Comparison of ENCODE assay signal across 20 mouse cellular contexts in the genomic region with DNA sequence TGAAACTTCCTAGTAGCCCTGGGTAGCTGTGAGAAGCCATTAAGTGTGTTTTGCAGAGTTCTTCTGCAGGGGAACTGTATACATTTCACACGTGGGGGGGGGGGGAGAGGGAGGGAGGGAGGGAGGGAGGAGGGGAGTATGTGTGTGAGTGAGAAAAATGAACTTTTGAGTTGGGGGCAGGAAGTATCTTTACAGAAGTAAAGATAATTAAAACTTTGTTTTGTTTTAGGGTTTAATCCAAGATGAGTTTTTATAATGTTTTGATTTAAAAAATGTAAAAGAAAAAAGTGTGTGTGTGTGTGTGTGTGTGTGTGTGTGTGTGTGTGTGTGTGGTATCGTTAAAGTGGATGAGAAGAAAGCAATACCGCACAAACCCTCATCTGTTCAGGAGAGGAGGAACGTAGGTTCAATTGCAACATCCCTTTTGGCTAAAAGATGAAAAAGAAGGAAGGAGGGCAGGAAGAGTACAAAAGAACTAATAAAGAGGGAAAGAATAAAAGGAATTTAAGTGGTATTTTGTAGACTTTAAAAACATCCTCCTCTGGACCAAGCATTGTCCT.
DNase-seq lines count a peak whose midpoint lies in the region; ATAC-seq and TF ChIP-seq lines count a peak whose summit lies in the region.
"Had no signal": no experiment of that assay in that cellular context is flagged by ENCODE, and none has a peak within 500 bp of the region (broad histone marks: within the 10 kb centered on the region; RNA-seq: fewer than 3 reads in every experiment).

No protein-coding gene starts in this region.

- no peak for TF ChIP-seq CTCF in gastrocnemius, adult 2 months (IDR thresholded peaks at IDR 0.05)
- TF ChIP-seq CTCF in kidney, adult 2 months (conservative IDR thresholded peaks at IDR 0.05; ENCODE audit: insufficient read depth, insufficient read length, low read depth, low read length) = no peak
- TF ChIP-seq CTCF in stomach, postnatal 0 days (IDR thresholded peaks at IDR 0.05; ENCODE audit: low read depth) = no peak

- no peak for TF ChIP-seq POLR2A in kidney, adult 2 months (IDR thresholded peaks at IDR 0.05; ENCODE audit: low read depth, low read length)

- peak overlapping the region; percentile 16; the same call in 1 of the 2 replicates for H3K27ac ChIP-seq in gastrocnemius, adult 2 months
- H3K27ac ChIP-seq in kidney, adult 2 months (ENCODE audit: insufficient read depth, low read depth, low read length) = peak overlapping the region; percentile 26; the same call in 1 of the 2 replicates
- H3K27ac ChIP-seq in stomach, embryonic 15.5 days = no peak overlapping the region
- no peak overlapping the region for H3K27ac ChIP-seq in stomach, postnatal 0 days (replicated peaks)
- H3K27ac ChIP-seq: hindbrain, embryonic 10.5 days; kidney, embryonic 15.5 days; limb, embryonic 15.5 days; midbrain, embryonic 10.5 days; neural tube, embryonic 12.5 days had no signal

- WGBS in kidney, adult 2 months = 34% methylated on average over 4 of the region's 4 CpGs
- 36% methylated on average over 4 of the region's 4 CpGs for WGBS in stomach, embryonic 15.5 days
- 45% methylated on average over 4 of the region's 4 CpGs for WGBS in stomach, postnatal 0 days

- H3K4me3 ChIP-seq in gastrocnemius, adult 2 months = peak overlapping the region; percentile 95
- no peak overlapping the region for H3K4me3 ChIP-seq in kidney, adult 2 months (ENCODE audit: insufficient read depth, low read depth, low read length)
- no peak overlapping the region for H3K4me3 ChIP-seq in stomach, embryonic 15.5 days (replicated peaks)
- no peak overlapping the region for H3K4me3 ChIP-seq in stomach, postnatal 0 days (ENCODE audit: low read depth, low read length)
- H3K4me3 ChIP-seq: erythroblast, embryonic 14.5 days; hindbrain, embryonic 10.5 days; kidney, embryonic 15.5 days; limb, embryonic 15.5 days; midbrain, embryonic 10.5 days; neural tube, embryonic 12.5 days had no signal

- no peak for TF ChIP-seq EP300 in stomach, postnatal 0 days (optimal IDR thresholded peaks at IDR 0.05)

- peak overlapping the region; percentile 12; the same call in 1 of the 2 replicates for H3K4me2 ChIP-seq in stomach, embryonic 15.5 days
- H3K4me2 ChIP-seq in stomach, postnatal 0 days (replicated peaks; ENCODE audit: low read depth) = no peak overlapping the region
- H3K4me2 ChIP-seq: kidney, embryonic 15.5 days; limb, embryonic 15.5 days; neural tube, embryonic 12.5 days had no signal

- no peak overlapping the region for H3K9ac ChIP-seq in stomach, embryonic 15.5 days
- H3K9ac ChIP-seq in stomach, postnatal 0 days (ENCODE audit: low read length) = no peak overlapping the region
- H3K9ac ChIP-seq: kidney, embryonic 15.5 days; limb, embryonic 15.5 days; neural tube, embryonic 12.5 days had no signal

- intact Hi-C loops in gastrocnemius, adult 2 months (cut with DNase I) = no loop called here

- H3K36me3 ChIP-seq in kidney, adult 2 months (ENCODE audit: control insufficient read depth, insufficient read depth, low read length) = no peaks in the 10 kb centered on the region
- no peaks in the 10 kb centered on the region for H3K36me3 ChIP-seq in stomach, embryonic 15.5 days
- no peaks in the 10 kb centered on the region for H3K36me3 ChIP-seq in stomach, postnatal 0 days (ENCODE audit: control insufficient read depth, insufficient read depth, low read length)
- H3K36me3 ChIP-seq: hindbrain, embryonic 10.5 days; kidney, embryonic 15.5 days; limb, embryonic 15.5 days; midbrain, embryonic 10.5 days; neural tube, embryonic 12.5 days had no signal

- DNase-seq in gastrocnemius, adult 2 months = no peak
- no peak for DNase-seq in gastrocnemius, adult 18-20 months (ENCODE audit: low spot score)
- no peak for DNase-seq in kidney, adult 2 months
- no peak for DNase-seq in kidney, postnatal 4 days
- no peak for DNase-seq in stomach, postnatal 0 days (ENCODE audit: low spot score)
- peak; percentile 38 for DNase-seq in thymus, postnatal 25 days
- no peak for DNase-seq in adrenal gland, adult 8-10 months
- DNase-seq: adrenal gland, postnatal 14 days; cerebellum, adult 18-20 months; cerebellum, postnatal 36 days; layer of hippocampus, postnatal 36 days; spleen, adult 18-20 months had no signal

- no peaks in the 10 kb centered on the region for H3K9me3 ChIP-seq in stomach, embryonic 15.5 days
- no peaks in the 10 kb centered on the region for H3K9me3 ChIP-seq in stomach, postnatal 0 days (ENCODE audit: control insufficient read depth, low read length)
- H3K9me3 ChIP-seq: hindbrain, embryonic 10.5 days; kidney, embryonic 15.5 days; limb, embryonic 15.5 days; midbrain, embryonic 10.5 days; neural tube, embryonic 12.5 days had no signal

- H3K27me3 ChIP-seq in kidney, adult 2 months (replicated peaks; ENCODE audit: control insufficient read depth, insufficient read depth, low read length) = no peaks in the 10 kb centered on the region
- H3K27me3 ChIP-seq in stomach, embryonic 15.5 days (replicated peaks) = no peaks in the 10 kb centered on the region
- no peaks in the 10 kb centered on the region for H3K27me3 ChIP-seq in stomach, postnatal 0 days (ENCODE audit: control insufficient read depth, insufficient read depth, low read length)
- H3K27me3 ChIP-seq: kidney, embryonic 15.5 days; limb, embryonic 15.5 days; neural tube, embryonic 12.5 days had no signal

- H3K4me1 ChIP-seq in kidney, adult 2 months (ENCODE audit: control insufficient read depth, insufficient read depth, low read length) = peaks cover 8% of the 10 kb centered on the region; the same call in 1 of the 2 replicates
- peaks cover 15% of the 10 kb centered on the region; the same call in 1 of the 2 replicates for H3K4me1 ChIP-seq in stomach, embryonic 15.5 days
- H3K4me1 ChIP-seq in stomach, postnatal 0 days (replicated peaks; ENCODE audit: control insufficient read depth, insufficient read depth) = no peaks in the 10 kb centered on the region
- H3K4me1 ChIP-seq: hindbrain, embryonic 10.5 days; midbrain, embryonic 10.5 days; neural tube, embryonic 12.5 days had no signal

- ATAC-seq in stomach, embryonic 15.5 days (ENCODE audit: insufficient read depth, low FRiP score, low read depth) = no peak
- no peak for ATAC-seq in stomach, postnatal 0 days (ENCODE audit: low FRiP score, low TSS enrichment)
- ATAC-seq: forebrain, embryonic 14.5 days had no signal

Comparison
In these comparisons a context has a peak if more than half of its experiments do, and no peak if none do; other contexts are left out.
1. H3K27ac ChIP-seq: peak in gastrocnemius, adult 2 months (single experiment) and kidney, adult 2 months (single experiment); none in stomach, embryonic 15.5 days (single experiment) and stomach, postnatal 0 days (single experiment).